Mouse (Mus musculus) retina, adult 2 months (tissue): ENCODE results near the gene Rgs12.

Experiments used
- DNase-seq: peaks from one replicate; pipeline ENCODE4 v3.0.0-alpha.2; 2012; ENCODE audit warnings: low read depth, low spot score

Gene Rgs12

DNA sequence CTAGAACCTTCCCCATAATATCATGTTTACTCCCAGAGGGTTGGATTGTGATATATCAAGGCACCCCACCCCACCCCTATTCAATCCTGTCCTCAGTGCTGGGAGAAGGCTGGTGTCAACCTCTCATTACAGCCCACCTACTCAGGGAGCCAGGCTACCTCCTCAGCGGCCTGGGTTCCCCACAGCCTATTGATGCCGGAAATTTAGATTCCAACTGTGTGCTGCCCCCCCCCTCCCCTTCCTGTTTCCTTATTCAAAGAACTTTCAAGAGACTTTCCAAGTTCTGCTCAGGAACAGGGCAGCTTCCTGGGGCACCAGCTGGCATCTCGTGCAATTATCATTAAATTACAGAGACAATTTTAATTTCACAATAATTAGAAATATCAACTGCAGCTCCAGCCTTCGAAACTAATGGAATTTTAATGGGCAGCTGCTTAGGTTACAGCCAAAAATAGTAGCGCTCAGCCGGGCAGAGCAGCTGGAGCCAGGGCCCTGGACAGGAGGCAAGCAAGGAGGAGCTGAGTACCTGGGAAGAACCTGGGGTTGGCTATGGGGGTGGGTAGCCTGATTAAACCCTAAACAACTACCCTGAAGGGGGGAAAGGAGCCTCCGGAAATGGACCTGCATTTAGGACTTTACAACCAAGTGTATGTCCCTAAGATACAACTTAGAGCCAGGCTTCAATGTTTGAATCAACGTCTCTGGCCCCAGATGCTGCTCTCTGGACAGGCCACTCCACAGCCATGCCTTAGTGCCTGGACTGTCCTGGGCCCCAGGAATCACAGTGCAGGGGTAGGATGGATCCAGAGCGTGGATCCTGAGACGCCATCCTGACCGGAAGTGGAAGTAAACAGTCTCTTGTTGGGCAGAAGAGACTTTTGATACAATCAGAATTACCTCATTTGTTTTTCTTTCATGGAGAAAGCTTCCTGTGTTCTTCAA is 17.5 kb upstream of the Rgs12 start:
- no peak for DNase-seq

DNA sequence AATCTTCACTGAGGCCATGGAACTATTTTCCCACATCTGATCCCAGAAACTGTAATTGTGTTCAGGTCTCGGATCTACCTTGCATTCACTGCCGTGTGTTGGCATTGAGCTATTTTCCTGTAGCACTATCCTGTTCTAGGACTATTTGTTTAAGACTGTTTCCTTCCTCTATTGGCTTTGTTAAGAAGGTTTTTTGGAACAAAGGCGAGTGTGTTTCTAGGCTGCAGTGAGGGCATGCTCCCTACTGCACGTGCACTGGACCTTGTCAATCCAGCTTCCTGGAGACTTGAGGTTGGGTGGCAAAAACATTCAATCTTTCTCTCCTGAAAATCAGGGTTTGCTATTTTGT is 16.8 kb upstream of the Rgs12 start:
- no peak for DNase-seq

GRCm38 (mm10) chr5:34933461-34933860 is 15.8 kb upstream of the Rgs12 start:
- DNase-seq: no peak

- no peak for DNase-seq
These were observed 7.4 kb upstream of the Rgs12 start for GRCm38 (mm10) chr5:34941710-34942470.

- DNase-seq: no peak
These were observed 5.8 kb upstream of the Rgs12 start for GRCm38 (mm10) chr5:34943428-34943827.

DNA sequence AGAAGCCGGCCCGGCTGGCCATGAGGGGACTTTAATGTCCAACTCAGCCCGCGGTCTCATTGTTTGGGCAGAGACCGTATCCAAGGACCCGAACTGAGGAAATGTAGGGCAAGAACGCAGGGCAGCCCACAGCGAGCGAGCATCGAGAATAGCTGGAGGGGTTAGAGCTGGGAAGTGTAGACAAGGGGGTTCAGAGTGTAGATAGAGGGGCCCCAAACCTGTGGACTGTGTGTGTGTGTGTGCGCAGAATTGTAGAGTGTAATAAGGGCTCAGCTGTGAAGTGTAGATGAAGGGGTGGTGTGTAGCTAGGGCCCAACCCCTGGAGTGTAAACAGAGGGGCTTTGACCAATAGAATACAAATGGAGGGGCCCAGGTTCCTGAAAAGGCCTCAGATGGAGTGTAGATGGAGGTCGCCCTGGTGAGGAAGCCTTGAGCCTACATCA is 545 bp downstream of the Rgs12 start:
- no peak for DNase-seq

GRCm38 (mm10) chr5:34950486-34951160 is 1.4 kb downstream of the Rgs12 start:
- no peak for DNase-seq

GRCm38 (mm10) chr5:34951161-34951834 is 2.1 kb downstream of the Rgs12 start:
- DNase-seq: no peak

DNA sequence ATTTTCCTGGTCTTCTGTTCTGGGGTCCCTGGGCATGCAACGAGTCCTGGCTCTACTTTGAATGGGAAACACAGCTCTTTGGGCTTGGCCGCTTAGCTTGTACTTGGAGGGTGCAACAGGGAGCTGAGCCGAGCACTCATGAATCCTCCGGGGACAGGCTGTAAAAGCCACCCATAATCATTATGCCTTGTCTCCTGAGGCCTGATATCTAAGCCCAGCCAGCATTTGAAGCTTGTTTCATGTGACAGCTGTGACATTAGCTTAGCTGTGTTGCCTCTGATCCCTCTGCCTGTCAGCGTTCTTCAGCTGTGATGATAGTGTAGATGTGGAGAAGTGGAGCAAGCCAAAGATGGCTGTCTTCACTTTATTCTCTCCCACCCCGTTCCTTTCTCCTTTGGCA is 5.3 kb downstream of the Rgs12 start:
- DNase-seq: no peak

GRCm38 (mm10) chr5:34955630-34956029 is 6.4 kb downstream of the Rgs12 start:
- DNase-seq: no peak

DNA sequence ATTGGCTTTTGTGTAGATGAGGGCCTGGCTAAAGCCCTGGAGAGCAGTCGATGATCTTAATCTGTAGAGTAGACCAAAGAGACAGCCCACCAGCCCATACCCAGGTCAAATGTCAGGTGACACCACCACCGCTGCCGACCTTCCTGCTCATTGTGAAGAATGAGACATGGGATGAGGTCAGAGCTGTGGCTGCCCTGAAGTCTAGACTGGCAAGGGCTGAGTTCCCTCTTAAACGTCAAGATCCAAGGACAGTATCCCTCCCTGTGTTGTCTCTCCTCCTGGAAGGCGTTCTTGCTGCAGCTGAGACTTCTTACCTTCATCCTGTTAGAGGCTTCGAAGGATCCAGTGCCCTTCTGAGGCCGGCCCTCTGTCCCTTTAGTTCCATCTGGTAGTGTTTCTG is 6.9 kb downstream of the Rgs12 start:
- DNase-seq: no peak

GRCm38 (mm10) chr5:34957015-34957414 is 7.8 kb downstream of the Rgs12 start:
- DNase-seq: no peak

- no peak for DNase-seq
These were observed 10.8 kb downstream of the Rgs12 start for GRCm38 (mm10) chr5:34960021-34960420.

- no peak for DNase-seq
These were observed 16.3 kb downstream of the Rgs12 start for GRCm38 (mm10) chr5:34965531-34965930.

DNA sequence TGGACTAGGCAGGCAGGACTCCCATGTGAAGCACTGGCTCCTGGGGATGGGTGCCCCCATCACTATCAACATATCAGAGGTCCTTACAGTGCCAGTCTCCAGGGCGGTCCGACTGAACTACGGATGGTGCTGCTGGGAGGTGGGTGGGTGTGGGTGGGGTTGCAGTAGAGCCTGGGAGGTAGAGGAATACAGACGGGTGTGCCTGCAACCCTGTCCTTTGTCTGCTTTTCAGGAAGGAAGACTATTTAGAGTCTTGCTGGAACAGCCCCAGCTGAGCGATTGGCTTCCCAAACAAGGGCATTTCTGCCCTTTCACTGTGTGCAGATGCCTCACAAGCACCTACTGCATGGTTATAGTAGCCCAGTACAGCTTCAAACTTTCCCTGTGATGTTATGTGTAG is 19.1 kb downstream of the Rgs12 start:
- DNase-seq: no peak

- no peak for DNase-seq
These were observed 23.2 kb downstream of the Rgs12 start for GRCm38 (mm10) chr5:34972471-34972870.

GRCm38 (mm10) chr5:34973560-34974317 is 24.5 kb downstream of the Rgs12 start:
- DNase-seq: no peak

- DNase-seq: no peak
These were observed 25.7 kb downstream of the Rgs12 start for GRCm38 (mm10) chr5:34974773-34975443.

DNA sequence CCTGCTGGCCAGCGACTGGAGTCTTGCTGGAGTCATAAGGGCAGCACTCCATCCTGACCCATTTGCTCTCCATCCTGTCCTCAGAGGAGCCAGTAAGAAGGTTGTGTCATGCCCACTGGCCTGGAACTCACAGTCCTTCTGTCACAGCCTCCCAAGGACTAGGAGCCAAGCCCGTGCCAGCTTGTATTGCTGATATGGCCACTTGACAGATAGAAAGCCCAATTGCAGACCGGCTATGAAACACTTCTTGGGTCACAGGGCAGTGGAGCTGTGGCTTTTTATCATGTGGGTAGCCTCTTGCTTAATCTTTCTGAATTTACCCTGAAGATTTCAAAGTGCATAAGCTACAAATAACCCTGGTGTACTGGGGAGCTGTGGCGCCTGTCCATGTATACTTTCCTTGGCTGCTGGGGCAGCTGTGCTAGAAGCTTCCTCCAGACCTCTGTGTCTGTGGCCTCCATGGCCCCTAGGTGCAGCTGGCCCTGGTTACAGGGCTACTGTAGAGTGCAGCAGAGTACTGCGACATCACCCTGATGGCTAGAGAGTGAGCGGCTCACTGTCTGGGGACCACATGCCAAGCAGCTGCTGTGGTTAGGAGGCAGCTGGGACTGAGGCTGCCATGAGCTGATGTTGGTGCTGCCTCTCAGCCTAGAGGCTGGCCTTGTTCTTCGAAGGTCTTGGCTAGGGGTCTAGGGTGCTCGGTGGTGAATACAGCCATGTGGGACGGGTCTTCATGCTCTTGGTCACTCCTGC is 27.5 kb downstream of the Rgs12 start:
- no peak for DNase-seq

GRCm38 (mm10) chr5:34980099-34980498 is 30.9 kb downstream of the Rgs12 start:
- DNase-seq: no peak
